Mouse (Mus musculus): ENCODE data around the gene Dhx37.
"Not testable (repeated sequence)": the region's sequence is repeated elsewhere in the genome, so short reads cannot be mapped to it uniquely, and the experiment has no call there.

The Dhx37 gene

GRCm38 (mm10) chr5:125448026-125448425 lies 14.1 kb upstream of the Dhx37 start:
- DNase-seq (ENCODE audit: low spot score): no peak

- no peak for DNase-seq (ENCODE audit: low spot score)
These were observed 12.4 kb upstream of the Dhx37 start for GRCm38 (mm10) chr5:125446344-125446743.

- DNase-seq (ENCODE audit: low spot score): no peak
These were observed 10.6 kb upstream of the Dhx37 start for GRCm38 (mm10) chr5:125444554-125444953.

- DNase-seq (ENCODE audit: low spot score): no peak
These were observed 10.0 kb upstream of the Dhx37 start for GRCm38 (mm10) chr5:125443915-125444314.

GRCm38 (mm10) chr5:125443335-125443734 lies 9.4 kb upstream of the Dhx37 start:
- DNase-seq (ENCODE audit: low spot score): no peak

- DNase-seq (ENCODE audit: low spot score): peak; percentile 6
These were observed 8.4 kb upstream of the Dhx37 start for GRCm38 (mm10) chr5:125442136-125442995.

- DNase-seq (ENCODE audit: low spot score): peak; percentile 84
These were observed 7.6 kb upstream of the Dhx37 start, which contains the start of gene Bri3bp for GRCm38 (mm10) chr5:125441234-125442114. Gene Bri3bp, plus strand, starts transcription at chr5:125441568.

- DNase-seq (ENCODE audit: low spot score): peak; percentile 43
These were observed 6.8 kb upstream of the Dhx37 start for GRCm38 (mm10) chr5:125440583-125441233.

- DNase-seq (ENCODE audit: low spot score): not testable (repeated sequence)
These were observed 426 bp upstream of the Dhx37 start for GRCm38 (mm10) chr5:125434347-125434746.

- not testable (repeated sequence) for DNase-seq (ENCODE audit: low spot score)
These were observed 1.6 kb downstream of the Dhx37 start for GRCm38 (mm10) chr5:125432324-125432723.

- no peak for DNase-seq (ENCODE audit: low spot score)
These were observed 7.6 kb downstream of the Dhx37 start for GRCm38 (mm10) chr5:125426343-125426742.

GRCm38 (mm10) chr5:125425698-125426276 lies 8.1 kb downstream of the Dhx37 start:
- DNase-seq (ENCODE audit: low spot score): no peak

- no peak for DNase-seq (ENCODE audit: low spot score)
These were observed 14.8 kb downstream of the Dhx37 start for GRCm38 (mm10) chr5:125419124-125419523.

- no peak for DNase-seq (ENCODE audit: low spot score)
These were observed 15.3 kb downstream of the Dhx37 start for GRCm38 (mm10) chr5:125418636-125419035.

GRCm38 (mm10) chr5:125416183-125416582 lies 17.7 kb downstream of the Dhx37 start:
- DNase-seq (ENCODE audit: low spot score): no peak

GRCm38 (mm10) chr5:125413763-125414162 lies 20.2 kb downstream of the Dhx37 start:
- DNase-seq (ENCODE audit: low spot score): no peak

- DNase-seq (ENCODE audit: low spot score): not testable (repeated sequence)
These were observed 21.4 kb downstream of the Dhx37 start for GRCm38 (mm10) chr5:125412536-125412935.

GRCm38 (mm10) chr5:125411972-125412530 lies 21.9 kb downstream of the Dhx37 start:
- DNase-seq (ENCODE audit: low spot score): peak; percentile 71

- peak; percentile 85 for DNase-seq (ENCODE audit: low spot score)
These were observed 24.4 kb downstream of the Dhx37 start for GRCm38 (mm10) chr5:125409348-125410090.

- peak; percentile 94 for DNase-seq (ENCODE audit: low spot score)
These were observed 25.1 kb downstream of the Dhx37 start for GRCm38 (mm10) chr5:125408842-125409241.
